Mouse (Mus musculus) retina, postnatal 1 day (tissue): ENCODE results near the gene Wipi1.

Source experiments
- DNase-seq: peaks from one replicate; pipeline ENCODE4 v3.0.0-alpha.2; 2012

Wipi1 gene

DNA sequence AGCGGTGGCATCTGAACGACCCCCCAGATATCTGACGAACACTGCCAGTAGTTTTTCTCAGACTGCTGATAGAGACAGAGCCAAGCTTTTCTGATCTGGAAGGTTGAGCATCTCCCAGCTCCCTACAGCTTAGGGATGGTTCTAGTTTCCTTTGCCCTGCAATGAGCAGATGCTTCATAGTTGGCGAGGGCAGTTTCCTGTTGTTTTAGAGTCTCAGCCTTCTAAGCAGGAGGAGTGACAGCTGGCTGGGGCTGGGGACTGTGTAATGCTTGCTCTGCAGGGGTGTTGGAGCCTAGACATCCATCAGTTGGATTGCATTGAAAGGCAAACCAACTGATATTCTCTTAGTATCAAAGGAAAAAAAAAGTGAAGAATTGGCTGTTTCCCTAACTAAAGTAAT lies 81.7 kb downstream of the Wipi1 start:
- no peak for DNase-seq

- no peak for DNase-seq
Observed at GRCm38 (mm10) chr11:109525571-109525970, 86.2 kb downstream of the Wipi1 start.

DNA sequence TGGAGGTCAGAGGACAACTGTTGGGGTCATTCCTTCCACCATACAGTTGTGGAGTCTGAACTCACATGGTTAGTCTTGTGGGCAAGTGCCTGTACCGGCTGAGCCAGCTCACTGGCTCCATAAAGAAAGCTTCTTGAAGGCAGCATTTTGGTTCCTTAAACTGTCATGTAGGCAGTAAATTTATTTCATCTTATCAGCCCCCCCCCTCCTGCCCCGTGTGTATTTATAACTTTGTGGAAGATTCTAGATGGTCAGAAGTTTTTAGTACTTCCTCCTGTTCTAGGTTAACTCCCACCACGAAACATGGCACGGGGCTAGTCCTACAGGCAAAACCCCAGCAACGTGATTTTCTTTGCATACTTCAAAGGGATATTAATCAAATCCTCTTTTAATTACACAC lies 86.9 kb downstream of the Wipi1 start:
- no peak for DNase-seq
